Comparison of ENCODE assay signal across 26 mouse cellular contexts in genomic region chrX:73577134-73577533, GRCm38 (mm10).
DNase-seq lines count a peak whose midpoint lies in the region; ATAC-seq and TF ChIP-seq lines count a peak whose summit lies in the region.
"Had no signal": no experiment of that assay in that cellular context is flagged by ENCODE, and none has a peak within 500 bp of the region (broad histone marks: within the 10 kb centered on the region; RNA-seq: fewer than 3 reads in every experiment).

No protein-coding gene starts in this region.

- H3K27ac ChIP-seq in lung, postnatal 0 days (ENCODE audit: low read length): peak overlapping the region; percentile 59; the same call in 1 of the 2 replicates
- H3K27ac ChIP-seq in liver, embryonic 16.5 days (ENCODE audit: low read length): peak overlapping the region; percentile 82
- H3K27ac ChIP-seq: forebrain, embryonic 10.5 days; hindbrain, embryonic 12.5 days; hindbrain, postnatal 0 days; intestine, embryonic 15.5 days; layer of hippocampus, adult 2 months; limb, embryonic 13.5 days had no signal

- no peak overlapping the region for H3K4me3 ChIP-seq in lung, postnatal 0 days (ENCODE audit: low read depth, low read length)
- no peak overlapping the region for H3K4me3 ChIP-seq in liver, embryonic 16.5 days (ENCODE audit: low read depth, low read length)
- H3K4me3 ChIP-seq: forebrain, embryonic 10.5 days; hindbrain, embryonic 12.5 days; intestine, embryonic 15.5 days; layer of hippocampus, adult 2 months; limb, embryonic 13.5 days had no signal

- H3K9ac ChIP-seq in lung, postnatal 0 days (replicated peaks; ENCODE audit: low read depth): no peak overlapping the region
- H3K9ac ChIP-seq in liver, embryonic 16.5 days (ENCODE audit: low read depth, low read length): no peak overlapping the region
- H3K9ac ChIP-seq: hindbrain, embryonic 12.5 days; intestine, embryonic 15.5 days; limb, embryonic 13.5 days had no signal

- no peak overlapping the region for H3K4me2 ChIP-seq in lung, postnatal 0 days (replicated peaks; ENCODE audit: low read depth, low read length)
- H3K4me2 ChIP-seq in liver, embryonic 16.5 days (ENCODE audit: low read depth, low read length): no peak overlapping the region
- H3K4me2 ChIP-seq: heart, embryonic 11.5 days; hindbrain, embryonic 12.5 days; intestine, embryonic 15.5 days; limb, embryonic 13.5 days had no signal

- no peak for TF ChIP-seq EP300 in lung, postnatal 0 days (IDR thresholded peaks at IDR 0.05)

- no peak for DNase-seq in lung, postnatal 0 days (ENCODE audit: low spot score)
- DNase-seq in lung, postnatal 10 days: no peak
- no peak for DNase-seq in embryo, embryonic 10.5 days (ENCODE audit: low spot score)
- DNase-seq in heart, adult 18-20 months: no peak
- DNase-seq: adrenal gland, postnatal 14 days; cerebellum, adult 2 months; cerebellum, postnatal 25 days; gastrocnemius, postnatal 14 days; heart, postnatal 36 days; kidney, postnatal 36 days; midbrain, embryonic 14.5 days; right cerebral cortex, postnatal 25 days; thymus, postnatal 14 days had no signal

- no peaks in the 10 kb centered on the region for H3K9me3 ChIP-seq in lung, postnatal 0 days (ENCODE audit: low read length)
- H3K9me3 ChIP-seq in liver, embryonic 16.5 days (replicated peaks; ENCODE audit: control insufficient read depth, low read length): no peaks in the 10 kb centered on the region
- H3K9me3 ChIP-seq: forebrain, embryonic 10.5 days; hindbrain, embryonic 12.5 days; intestine, embryonic 15.5 days; limb, embryonic 13.5 days had no signal

- H3K27me3 ChIP-seq in lung, postnatal 0 days (replicated peaks; ENCODE audit: insufficient read depth, low read length): no peaks in the 10 kb centered on the region
- no peaks in the 10 kb centered on the region for H3K27me3 ChIP-seq in liver, embryonic 16.5 days (ENCODE audit: control insufficient read depth, insufficient read depth, low read depth, low read length)
- H3K27me3 ChIP-seq: CH12.LX; hindbrain, embryonic 12.5 days; intestine, embryonic 15.5 days had no signal

- no peaks in the 10 kb centered on the region for H3K36me3 ChIP-seq in lung, postnatal 0 days (ENCODE audit: insufficient read depth, low read length)
- H3K36me3 ChIP-seq in liver, embryonic 16.5 days (ENCODE audit: control insufficient read depth, insufficient read depth): no peaks in the 10 kb centered on the region
- H3K36me3 ChIP-seq: forebrain, embryonic 10.5 days; hindbrain, embryonic 12.5 days; intestine, embryonic 15.5 days; limb, embryonic 13.5 days had no signal

- ATAC-seq in lung, postnatal 0 days: no peak
- ATAC-seq in erythroid progenitor cell, adult 5-6 weeks (replicated peaks; ENCODE audit: low FRiP score, poor library complexity, severe bottlenecking): peak; percentile 31; the same call in 1 of the 2 replicates
- ATAC-seq in liver, embryonic 16.5 days (ENCODE audit: low read depth): peak; percentile 57
- ATAC-seq in CD4-positive, CD25-positive, alpha-beta regulatory T cell, adult 4 months: no peak
- ATAC-seq: forebrain, embryonic 16.5 days; hindbrain, postnatal 0 days; Patski had no signal

- H3K4me1 ChIP-seq in lung, postnatal 0 days (ENCODE audit: insufficient read depth, low read depth, low read length): no peaks in the 10 kb centered on the region
- peaks cover 21% of the 10 kb centered on the region for H3K4me1 ChIP-seq in liver, embryonic 16.5 days (ENCODE audit: control insufficient read depth, low read depth, low read length)
- H3K4me1 ChIP-seq: forebrain, embryonic 10.5 days; hindbrain, embryonic 12.5 days; intestine, embryonic 15.5 days; limb, embryonic 13.5 days had no signal

- TF ChIP-seq CTCF in lung, postnatal 0 days (IDR thresholded peaks at IDR 0.05): no peak

- 47% methylated on average over 1 of the region's 1 CpGs for WGBS in lung, postnatal 0 days
- WGBS in liver, embryonic 16.5 days (ENCODE audit: insufficient replicate concordance): 13% methylated on average over 1 of the region's 1 CpGs

Comparison
In these comparisons a context has a peak if more than half of its experiments do, and no peak if none do; other contexts are left out.
1. ATAC-seq: peak in erythroid progenitor cell, adult 5-6 weeks (single experiment) and liver, embryonic 16.5 days (single experiment); none in lung, postnatal 0 days (single experiment) and CD4-positive, CD25-positive, alpha-beta regulatory T cell, adult 4 months (single experiment).